Mouse (Mus musculus) liver, adult 2 months (tissue): ENCODE measurements around the gene Kcnj15. TPM values are rescaled to one million over a fixed set of nuclear protein-coding genes. Genes with fewer than 3 reads are reported as not detected.

Experiments
- DNase-seq: peaks from one replicate; pipeline ENCODE4 v3.0.0-alpha.2; 2011; ENCODE audit warnings: low read depth, low spot score; ENCODE audit errors: extremely low read depth
- H3K27ac ChIP-seq: fragments of 200-500 bp; replicated peaks from 2 replicates; pipeline ENCODE4 v1.5.1; 2012; ENCODE audit warnings: low read depth, mild to moderate bottlenecking, control low read depth, inconsistent platforms, low read length; ENCODE audit not compliant: insufficient read depth
- H3K27me3 ChIP-seq: fragments of 200-500 bp; 2 replicates; pipeline ENCODE4 v1.6.1; 2012; ENCODE audit warnings: mild to moderate bottlenecking, moderate library complexity, low read length, inconsistent platforms; ENCODE audit not compliant: control insufficient read depth, insufficient read depth
- H3K36me3 ChIP-seq: fragments of 200-500 bp; 2 replicates; pipeline ENCODE4 v1.6.1; 2012; ENCODE audit warnings: low read length, inconsistent platforms; ENCODE audit not compliant: control insufficient read depth, insufficient read depth
- H3K4me1 ChIP-seq: fragments of 200-500 bp; 2 replicates; pipeline ENCODE4 v1.6.1; 2011; ENCODE audit warnings: low read length; ENCODE audit not compliant: control insufficient read depth, insufficient read depth
- H3K4me3 ChIP-seq: fragments of 200-500 bp; 2 replicates; pipeline ENCODE4 v1.5.1; 2011; ENCODE audit warnings: low read depth, mild to moderate bottlenecking, control low read depth, low read length, moderate library complexity; ENCODE audit not compliant: insufficient read depth
- H3K79me2 ChIP-seq: fragments of 200-500 bp; 2 replicates; pipeline ENCODE4 v1.6.1; 2012; ENCODE audit warnings: inconsistent platforms, mild to moderate bottlenecking, low read length, moderate library complexity; ENCODE audit not compliant: control insufficient read depth, insufficient read depth
- H3K9ac ChIP-seq: fragments of 200-500 bp; 2 replicates; pipeline ENCODE4 v1.6.1; 2012; ENCODE audit warnings: low read depth, mild to moderate bottlenecking, control low read depth, inconsistent platforms, low read length
- CTCF ChIP-seq: fragments of 200-500 bp; IDR thresholded peaks from 2 replicates; pipeline ENCODE4 v1.5.1; 2011; ENCODE audit warnings: low read depth, low read length, control low read depth
- POLR2A ChIP-seq: fragments of 200-500 bp; IDR thresholded peaks from 2 replicates; pipeline ENCODE4 v1.6.1; 2011; ENCODE audit warnings: low read length, control low read depth; ENCODE audit not compliant: insufficient read depth; ENCODE audit errors: extremely low read depth
- WGBS: fragments of 180-500 bp; shearing (Covaris S2); methylation state at CpG from one replicate; pipeline ENCODE4 v1.1.7; 2018; 5-methylcytosine and 5-hydroxymethylcytosine counted together
- polyA plus RNA-seq: library from polyadenylated mRNA; depleted of rRNA; stranded (reverse); fragments of >200 nt; gene quantifications from 2 replicates; pipeline ENCODE4 v1.2.3, GENCODE M21; 2012
- total RNA-seq: library from RNA; depleted of rRNA; stranded (reverse); fragments of >200 nt; gene quantifications from 2 replicates; pipeline ENCODE4 v1.2.3, GENCODE M21; 2014

Kcnj15 gene
- total and polyA plus RNA-seq, 2 experiments: 0.06 to 0.18 TPM

GRCm38 (mm10) chr16:95289375-95289774 lies 32.0 kb downstream of the Kcnj15 start:
- no peak overlapping the region for H3K9ac ChIP-seq
- no peaks in the 10 kb centered on the region for H3K36me3 ChIP-seq
- DNase-seq: no peak
- H3K4me1 ChIP-seq: 0 out of 2 replicates have a peak, but pooled peaks cover 1% of the 10 kb centered on the region
- no peaks in the 10 kb centered on the region for H3K79me2 ChIP-seq
- WGBS: 59% methylated on average over 3 of the region's 3 CpGs
- peaks cover 2% of the 10 kb centered on the region; the same call in 1 of the 2 replicates for H3K27me3 ChIP-seq
- no peak overlapping the region for H3K4me3 ChIP-seq
- TF ChIP-seq CTCF (no peak), POLR2A (no peak)
- no peak overlapping the region for H3K27ac ChIP-seq

GRCm38 (mm10) chr16:95291450-95292101 lies 34.2 kb downstream of the Kcnj15 start:
- DNase-seq: no peak
- no peak overlapping the region for H3K4me3 ChIP-seq
- 67% methylated on average over 10 of the region's 10 CpGs for WGBS

GRCm38 (mm10) chr16:95292843-95293505 lies 35.6 kb downstream of the Kcnj15 start:
- Histone ChIP-seq H3K4me3 (no peak overlapping the region), H3K9ac (no peak overlapping the region), H3K79me2 (no peaks in the 10 kb centered on the region), H3K36me3 (no peaks in the 10 kb centered on the region), H3K4me1 (0 out of 2 replicates have a peak, but pooled peaks cover 1% of the 10 kb centered on the region), H3K27me3 (peaks cover 2% of the 10 kb centered on the region; the same call in 1 of the 2 replicates), H3K27ac (no peak overlapping the region)
- TF ChIP-seq CTCF: no peak
- no peak for TF ChIP-seq POLR2A
- no peak for DNase-seq
- WGBS: 79% methylated on average over 14 of the region's 14 CpGs

More at GRCm38 (mm10) chr16:95291450-95292101, 34.2 kb downstream of the Kcnj15 start:
- 0 out of 2 replicates have a peak overlapping the region, but pooled peaks have one; percentile 27 for H3K27ac ChIP-seq
- 0 out of 2 replicates have a peak, but pooled peaks cover 1% of the 10 kb centered on the region for H3K4me1 ChIP-seq
- H3K9ac ChIP-seq: no peak overlapping the region
- H3K27me3 ChIP-seq: peaks cover 2% of the 10 kb centered on the region; the same call in 1 of the 2 replicates
- H3K36me3 ChIP-seq: no peaks in the 10 kb centered on the region
- no peak for TF ChIP-seq POLR2A
- TF ChIP-seq CTCF: no peak
- no peaks in the 10 kb centered on the region for H3K79me2 ChIP-seq

GRCm38 (mm10) chr16:95297651-95298050 lies 40.3 kb downstream of the Kcnj15 start:
- no peaks in the 10 kb centered on the region for H3K4me1 ChIP-seq
- TF ChIP-seq POLR2A (no peak), CTCF (no peak)
- H3K36me3 ChIP-seq: no peaks in the 10 kb centered on the region
- peak overlapping the region; percentile 47 for H3K4me3 ChIP-seq
- H3K27me3 ChIP-seq: no peaks in the 10 kb centered on the region
- H3K79me2 ChIP-seq: no peaks in the 10 kb centered on the region
- 60% methylated on average over 3 of the region's 3 CpGs for WGBS
- no peak overlapping the region for H3K9ac ChIP-seq
- H3K27ac ChIP-seq: no peak overlapping the region
- DNase-seq: no peak

GRCm38 (mm10) chr16:95301667-95302066 lies 44.3 kb downstream of the Kcnj15 start:
- Histone ChIP-seq H3K4me1 (no peaks in the 10 kb centered on the region), H3K4me3 (no peak overlapping the region), H3K36me3 (no peaks in the 10 kb centered on the region), H3K79me2 (no peaks in the 10 kb centered on the region), H3K9ac (no peak overlapping the region), H3K27me3 (no peaks in the 10 kb centered on the region), H3K27ac (no peak overlapping the region)
- WGBS: 68% methylated on average over 3 of the region's 3 CpGs
- no peak for TF ChIP-seq POLR2A
- TF ChIP-seq CTCF: no peak
- no peak for DNase-seq
